Mouse (Mus musculus): ENCODE measurements around the gene Nmrk1.

The Nmrk1 gene

GRCm38 (mm10) chr19:18617504-18617903, 14.2 kb upstream of the Nmrk1 start:
- DNase-seq (ENCODE audit: low read depth, low spot score): no peak

- no peak for DNase-seq (ENCODE audit: low read depth, low spot score)
Observed at GRCm38 (mm10) chr19:18619060-18619459, 12.7 kb upstream of the Nmrk1 start.

GRCm38 (mm10) chr19:18619691-18620090, 12.1 kb upstream of the Nmrk1 start:
- DNase-seq (ENCODE audit: low read depth, low spot score): no peak

GRCm38 (mm10) chr19:18623894-18624293, 7.9 kb upstream of the Nmrk1 start:
- no peak for DNase-seq (ENCODE audit: low read depth, low spot score)

GRCm38 (mm10) chr19:18629589-18629988, 2.2 kb upstream of the Nmrk1 start:
- DNase-seq (ENCODE audit: low read depth, low spot score): no peak

DNA sequence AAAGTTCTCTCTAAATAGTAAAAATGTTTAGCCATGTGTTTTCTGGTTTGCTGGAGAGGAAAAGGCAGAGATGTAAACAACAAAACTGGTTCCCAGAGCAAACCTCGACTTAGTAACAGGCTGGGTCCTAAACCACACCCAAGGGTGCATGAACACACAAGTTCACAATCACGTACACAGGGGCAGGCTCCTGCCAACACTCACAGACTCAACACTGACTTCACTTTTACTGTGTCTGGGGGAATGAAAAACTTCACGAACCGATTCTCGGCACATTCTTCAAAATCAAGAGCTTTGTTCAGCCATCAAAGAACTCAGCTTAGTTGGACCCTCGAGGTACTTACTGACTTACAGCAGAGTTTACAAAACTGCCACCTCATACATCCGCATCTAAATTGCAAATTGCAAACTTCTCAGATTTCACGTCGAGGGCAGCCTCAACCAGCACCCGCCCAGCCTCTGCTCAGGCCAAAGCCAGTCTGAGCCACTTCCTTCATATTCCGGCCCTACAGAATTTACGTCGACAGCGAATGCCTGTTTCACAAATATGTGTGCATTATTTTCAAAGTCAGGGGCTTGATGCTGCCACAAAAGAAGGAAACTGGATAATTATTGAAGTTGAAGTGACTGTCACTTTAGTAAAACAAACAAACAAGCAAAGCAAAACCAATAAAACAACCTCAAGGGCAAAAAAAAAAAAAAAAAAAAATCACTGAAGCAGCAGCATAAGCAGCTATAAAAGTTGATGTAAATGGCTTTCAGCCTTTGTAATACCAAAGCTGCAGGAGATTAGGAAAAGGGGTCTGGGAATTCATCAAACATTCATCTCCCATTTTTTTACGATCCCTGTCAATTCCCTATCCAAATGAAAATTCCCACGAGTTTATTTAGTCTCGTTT, 1.3 kb upstream of the Nmrk1 start:
- DNase-seq (ENCODE audit: low read depth, low spot score): no peak

GRCm38 (mm10) chr19:18631161-18631643, 548 bp upstream of the Nmrk1 start:
- DNase-seq (ENCODE audit: low read depth, low spot score): peak; percentile 13

- DNase-seq (ENCODE audit: low read depth, low spot score): no peak
Observed at GRCm38 (mm10) chr19:18632231-18633185, 758 bp downstream of the Nmrk1 start.

DNA sequence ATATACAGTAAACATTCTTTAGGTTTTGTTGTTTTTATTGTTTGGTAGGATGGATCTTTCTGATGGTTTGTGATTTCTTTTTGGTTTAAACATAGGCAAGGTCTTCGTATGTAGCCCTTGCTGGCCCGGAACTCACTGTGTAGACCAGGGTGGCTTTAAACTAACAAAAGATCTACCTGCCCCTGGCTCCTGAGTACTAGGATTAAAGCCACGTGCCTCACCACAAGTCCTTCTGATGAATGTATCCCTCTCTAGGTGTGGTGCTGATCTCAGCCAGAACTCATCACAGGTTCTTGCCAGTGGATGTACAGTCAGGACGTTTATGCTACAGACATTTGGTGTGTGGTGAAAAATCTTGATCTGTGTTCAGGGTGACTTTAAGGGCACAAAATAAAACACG, 6.2 kb downstream of the Nmrk1 start:
- DNase-seq (ENCODE audit: low read depth, low spot score): no peak

GRCm38 (mm10) chr19:18638949-18639348, 7.2 kb downstream of the Nmrk1 start:
- no peak for DNase-seq (ENCODE audit: low read depth, low spot score)

DNA sequence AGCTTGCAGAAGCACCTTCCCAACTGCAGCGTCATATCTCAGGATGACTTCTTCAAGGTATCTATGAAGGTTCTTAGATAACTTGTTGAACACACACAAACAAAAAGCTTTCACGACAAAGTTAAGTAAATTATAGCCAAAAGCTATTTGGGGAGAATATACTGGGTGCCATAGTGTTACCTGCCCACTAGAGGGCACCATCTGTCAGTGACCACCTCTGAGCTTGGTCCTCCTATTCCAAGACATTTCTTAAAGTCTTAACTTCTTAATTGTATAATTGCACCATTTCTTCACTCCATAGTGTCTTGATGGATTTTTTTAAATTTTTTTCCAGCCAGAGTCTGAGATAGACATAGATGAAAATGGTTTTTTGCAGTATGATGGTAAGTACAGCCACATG, 7.8 kb downstream of the Nmrk1 start:
- DNase-seq (ENCODE audit: low read depth, low spot score): no peak

DNA sequence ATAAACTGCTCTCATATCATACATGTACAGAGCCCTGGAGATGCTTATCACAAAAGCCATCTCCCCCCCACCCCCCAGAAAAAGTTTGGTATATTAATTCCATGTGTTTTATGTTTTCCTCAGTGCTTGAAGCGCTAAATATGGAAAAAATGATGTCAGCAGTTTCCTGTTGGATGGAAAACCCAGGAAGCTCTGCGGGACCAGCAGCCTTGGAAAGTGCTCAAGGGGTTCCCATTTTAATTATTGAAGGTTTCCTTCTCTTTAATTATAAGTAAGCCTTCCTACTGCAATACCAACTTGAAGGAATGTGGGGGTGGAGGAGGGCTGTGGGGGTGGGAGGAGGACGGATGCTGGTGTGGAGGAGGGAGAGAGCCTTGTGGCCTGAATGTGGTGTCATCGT, 9.3 kb downstream of the Nmrk1 start:
- DNase-seq (ENCODE audit: low read depth, low spot score): no peak

DNA sequence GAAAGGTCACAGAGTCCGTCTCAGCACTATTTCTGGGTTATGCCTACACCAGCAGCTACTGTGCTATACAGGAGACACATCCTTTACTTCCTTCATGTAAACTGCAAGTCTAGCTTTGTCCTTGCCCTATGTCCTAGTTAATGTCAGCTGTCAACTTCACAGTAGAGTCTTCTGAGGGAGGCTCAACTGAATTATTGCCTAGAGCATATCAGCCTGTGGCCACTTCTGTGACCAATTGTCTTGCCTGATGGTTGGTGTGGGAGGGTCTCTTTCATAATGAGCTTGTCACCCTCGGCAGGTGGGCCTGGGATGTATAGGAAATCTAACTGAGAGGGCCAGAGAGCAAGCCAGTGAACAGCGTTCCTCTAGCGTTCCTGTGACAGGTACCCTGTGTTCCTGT, 11.7 kb downstream of the Nmrk1 start:
- DNase-seq (ENCODE audit: low read depth, low spot score): no peak

DNA sequence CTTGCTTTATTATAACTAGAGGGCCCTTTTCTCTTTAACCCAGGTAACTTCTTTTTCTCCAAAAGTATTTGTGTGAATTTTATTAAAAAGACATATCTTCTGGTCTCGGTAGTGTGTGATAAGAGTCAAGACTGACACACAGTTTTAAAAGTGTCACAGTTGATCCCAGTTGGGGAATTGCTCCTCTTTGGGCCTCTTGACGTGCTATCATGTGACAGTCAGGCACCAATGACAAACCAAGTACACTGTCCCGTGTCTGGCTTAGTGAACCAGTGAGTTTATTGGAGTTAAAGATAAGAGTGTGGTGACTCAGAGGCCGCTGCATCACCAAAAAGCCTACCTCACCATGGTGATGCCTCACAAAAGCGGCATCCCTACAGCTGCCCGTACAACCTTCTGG, 12.3 kb downstream of the Nmrk1 start:
- no peak for DNase-seq (ENCODE audit: low read depth, low spot score)

- DNase-seq (ENCODE audit: low read depth, low spot score): no peak
Observed at GRCm38 (mm10) chr19:18646397-18646796, 14.6 kb downstream of the Nmrk1 start.

DNA sequence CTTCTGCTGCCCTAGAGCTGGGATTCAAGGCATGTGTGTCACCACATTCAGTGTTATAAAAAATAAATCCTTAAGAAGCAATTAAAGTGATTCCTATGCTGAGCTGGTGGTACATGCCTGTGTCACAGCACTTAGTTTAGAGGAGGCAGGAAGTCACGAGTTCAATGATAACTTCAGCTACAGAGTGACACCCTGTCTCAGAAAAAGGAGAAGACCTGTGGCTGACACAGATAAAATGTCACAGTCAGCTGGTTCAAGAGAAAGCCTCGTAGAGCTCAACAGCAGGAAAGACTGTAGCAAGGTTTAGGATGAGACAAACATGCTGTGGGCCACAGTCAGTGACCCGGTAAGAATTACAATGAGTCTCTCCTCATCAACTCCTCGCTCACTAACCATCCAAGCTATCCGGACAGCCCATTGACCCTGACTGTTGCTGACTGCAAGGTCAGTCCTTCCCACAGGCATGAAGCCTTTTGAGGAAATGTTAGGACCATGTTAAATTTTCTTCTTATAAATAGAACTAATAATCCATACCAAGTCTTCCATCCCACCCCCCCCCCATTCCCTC, 15.2 kb downstream of the Nmrk1 start:
- no peak for DNase-seq (ENCODE audit: low read depth, low spot score)

DNA sequence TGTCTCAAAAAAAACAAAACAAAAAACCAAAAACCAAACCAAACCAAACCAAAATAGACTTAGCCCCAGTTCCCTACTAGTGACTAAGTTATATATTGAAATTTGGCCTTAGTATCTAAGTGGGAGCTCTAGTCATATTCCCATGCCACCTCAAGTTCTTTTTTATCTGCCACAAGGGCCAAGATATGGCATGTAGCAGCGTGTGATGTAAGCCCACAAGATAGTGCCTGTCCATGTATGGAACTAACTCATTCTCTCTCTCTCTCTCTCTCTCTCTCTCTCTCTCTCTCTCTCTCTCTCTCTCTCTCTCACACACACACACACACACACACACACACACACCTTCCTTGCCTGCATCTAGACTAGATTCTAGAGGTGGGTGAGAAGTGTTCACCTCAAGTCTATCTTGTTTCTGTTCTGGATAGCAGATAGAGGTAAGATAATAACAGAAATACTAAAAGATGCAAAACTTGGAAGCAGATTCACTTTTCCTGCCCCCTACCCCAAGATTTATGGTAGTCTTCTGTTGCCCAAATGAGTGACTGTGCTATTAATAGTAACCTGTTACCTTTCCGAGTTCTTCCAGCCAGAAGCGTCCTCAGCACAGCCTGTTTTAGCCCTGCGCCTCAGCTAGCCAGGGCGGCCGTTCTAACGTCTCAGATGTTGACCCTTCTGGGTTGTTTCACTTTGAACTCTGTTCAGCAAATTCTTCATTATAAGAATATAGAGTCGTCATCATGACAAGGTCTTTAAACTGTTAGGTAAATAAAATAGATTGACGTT, 16.2 kb downstream of the Nmrk1 start:
- no peak for DNase-seq (ENCODE audit: low read depth, low spot score)

GRCm38 (mm10) chr19:18648558-18648945, 16.8 kb downstream of the Nmrk1 start:
- no peak for DNase-seq (ENCODE audit: low read depth, low spot score)

DNA sequence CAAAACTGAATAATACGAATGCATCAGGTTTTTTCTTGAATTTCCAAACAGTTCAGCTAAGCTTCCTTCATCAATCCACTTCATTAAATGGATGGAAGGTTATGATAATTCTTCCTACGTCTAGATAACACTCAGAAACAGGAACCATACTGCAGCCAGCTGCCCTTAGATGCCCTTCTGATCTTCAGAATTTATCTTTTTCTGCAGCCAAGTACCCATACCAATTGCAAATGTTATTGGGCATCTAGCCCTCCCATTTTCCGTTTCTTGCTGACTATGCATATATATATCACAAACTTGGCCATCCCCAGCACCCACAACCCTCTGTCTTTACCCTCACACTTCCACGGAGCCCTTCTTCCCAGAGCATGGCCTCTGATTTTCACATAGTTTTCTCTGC, 18.2 kb downstream of the Nmrk1 start:
- DNase-seq (ENCODE audit: low read depth, low spot score): no peak

DNA sequence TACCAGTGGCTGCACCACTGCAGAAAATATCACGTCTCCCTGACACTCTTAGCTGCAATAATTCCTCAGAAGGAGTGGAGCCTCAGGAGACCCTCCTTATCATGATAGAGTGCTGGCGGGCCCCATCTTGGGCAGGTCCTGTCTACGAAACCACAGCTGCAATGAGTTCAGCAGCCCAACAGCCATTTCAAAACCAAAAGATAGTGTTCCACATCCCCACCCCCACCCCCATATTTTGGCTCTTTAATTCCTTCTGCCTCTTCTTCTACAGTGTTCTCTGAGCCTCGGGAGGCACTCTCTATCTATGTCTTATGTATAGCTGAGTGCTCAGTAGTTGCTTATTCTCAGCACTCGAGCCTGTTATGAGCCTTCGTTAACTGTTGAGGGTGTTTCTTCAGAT, 18.7 kb downstream of the Nmrk1 start:
- DNase-seq (ENCODE audit: low read depth, low spot score): no peak

- no peak for DNase-seq (ENCODE audit: low read depth, low spot score)
Observed at GRCm38 (mm10) chr19:18652592-18652991, 20.8 kb downstream of the Nmrk1 start.
